ENCODE assay signal across 28 mouse cellular contexts in genomic region chr17:70971206-70971605, GRCm38 (mm10). TPM values are rescaled to one million over a fixed set of nuclear protein-coding genes. Genes with fewer than 3 reads are reported as not detected.
A peak's percentile ranks its signal among the peaks of the same experiment; 100 is the strongest.
DNase-seq lines count a peak whose midpoint lies in the region; ATAC-seq and TF ChIP-seq lines count a peak whose summit lies in the region.
"Had no signal": no experiment of that assay in that cellular context is flagged by ENCODE, and none has a peak within 500 bp of the region (broad histone marks: within the 10 kb centered on the region; RNA-seq: fewer than 3 reads in every experiment).

No protein-coding gene starts in this region.

- intact Hi-C loops in left cerebral cortex, postnatal 4 days (cut with DNase I): no loop called here
- intact Hi-C loops in left cerebral cortex, adult 2 months (cut with DNase I): no loop called here

- peaks cover 35% of the 10 kb centered on the region for H3K36me3 ChIP-seq in hindbrain, embryonic 14.5 days (replicated peaks; ENCODE audit: control insufficient read depth, insufficient read depth)
- peaks cover 33% of the 10 kb centered on the region for H3K36me3 ChIP-seq in hindbrain, embryonic 13.5 days

- peak; percentile 48; the same call in 1 of the 2 replicates for ATAC-seq in hindbrain, embryonic 14.5 days (ENCODE audit: low FRiP score)
- ATAC-seq in hindbrain, embryonic 13.5 days (ENCODE audit: low FRiP score): no peak
- ATAC-seq: inflammation-experienced regulatory T-cells, adult 6 months; Patski had no signal

- peak; percentile 38 to 50 for DNase-seq in cerebellum, postnatal 10 days
- no peak for DNase-seq in cerebellum, postnatal 4 days (ENCODE audit: low spot score in 2 of 2)
- DNase-seq in hindbrain, embryonic 14.5 days (ENCODE audit: low spot score): no peak
- DNase-seq in left cerebral cortex, postnatal 4 days: peak; percentile 48
- DNase-seq in left cerebral cortex, adult 2 months (ENCODE audit: extremely low spot score in 1 of 2, low spot score in 2 of 2): no peak
- peak; percentile 41 for DNase-seq in brain, embryonic 14.5 days (ENCODE audit: low read depth)
- no peak for DNase-seq in cerebellum, adult 2 months
- DNase-seq: adrenal gland, postnatal 25 days; cerebellum, adult 18-20 months; cerebellum, postnatal 25 days; gastrocnemius, postnatal 25 days; kidney, adult 8-10 months; kidney, postnatal 10 days; layer of hippocampus, adult 9-11 months; lung, postnatal 36 days; retina, postnatal 1 day; right cerebral cortex, postnatal 25 days; thymus, adult 2 months; thymus, postnatal 36 days had no signal

- no peak overlapping the region for H3K27ac ChIP-seq in hindbrain, embryonic 14.5 days
- no peak overlapping the region for H3K27ac ChIP-seq in hindbrain, embryonic 13.5 days
- no peak overlapping the region for H3K27ac ChIP-seq in left cerebral cortex, adult 2 months
- no peak overlapping the region for H3K27ac ChIP-seq in cerebellum, adult 2 months (ENCODE audit: insufficient read depth, low read length)
- H3K27ac ChIP-seq: heart, embryonic 10.5 days; limb, embryonic 12.5 days; liver, embryonic 15.5 days; midbrain, embryonic 12.5 days; neural tube, embryonic 15.5 days; stomach, embryonic 15.5 days had no signal

- no peaks in the 10 kb centered on the region for H3K4me1 ChIP-seq in hindbrain, embryonic 14.5 days (replicated peaks; ENCODE audit: control insufficient read depth, insufficient read depth, low read length)
- H3K4me1 ChIP-seq in hindbrain, embryonic 13.5 days (replicated peaks): 0 out of 2 replicates have a peak, but pooled peaks cover 11% of the 10 kb centered on the region
- H3K4me1 ChIP-seq in cerebellum, adult 2 months (ENCODE audit: control insufficient read depth, insufficient read depth, low read length): no peaks in the 10 kb centered on the region
- H3K4me1 ChIP-seq: liver, embryonic 15.5 days; neural tube, embryonic 15.5 days had no signal

- WGBS in hindbrain, embryonic 14.5 days: 60% methylated on average over 11 of the region's 11 CpGs
- 64% methylated on average over 11 of the region's 11 CpGs for WGBS in hindbrain, embryonic 13.5 days
- 34% methylated on average over 11 of the region's 11 CpGs for WGBS in cerebellum, adult 2 months

- no peak overlapping the region for H3K4me2 ChIP-seq in hindbrain, embryonic 14.5 days (replicated peaks)
- H3K4me2 ChIP-seq in hindbrain, embryonic 13.5 days: no peak overlapping the region
- H3K4me2 ChIP-seq: limb, embryonic 12.5 days; liver, embryonic 15.5 days; midbrain, embryonic 12.5 days; neural tube, embryonic 15.5 days; stomach, embryonic 15.5 days had no signal

- H3K4me3 ChIP-seq in hindbrain, embryonic 14.5 days (replicated peaks; ENCODE audit: low read length): no peak overlapping the region
- H3K4me3 ChIP-seq in hindbrain, embryonic 13.5 days: no peak overlapping the region
- H3K4me3 ChIP-seq in left cerebral cortex, adult 2 months: no peak overlapping the region
- H3K4me3 ChIP-seq in cerebellum, adult 2 months (replicated peaks; ENCODE audit: insufficient read depth, low read depth, low read length): no peak overlapping the region
- H3K4me3 ChIP-seq: heart, embryonic 10.5 days; limb, embryonic 12.5 days; liver, embryonic 15.5 days; midbrain, embryonic 12.5 days; neural tube, embryonic 15.5 days; stomach, embryonic 15.5 days had no signal

- H3K9me3 ChIP-seq in hindbrain, embryonic 14.5 days (ENCODE audit: control insufficient read depth, low read length): no peaks in the 10 kb centered on the region
- no peaks in the 10 kb centered on the region for H3K9me3 ChIP-seq in hindbrain, embryonic 13.5 days
- H3K9me3 ChIP-seq: heart, embryonic 10.5 days; limb, embryonic 12.5 days; liver, embryonic 15.5 days; midbrain, embryonic 12.5 days; neural tube, embryonic 15.5 days; stomach, embryonic 15.5 days had no signal

- no peak for TF ChIP-seq CTCF in left cerebral cortex, adult 2 months (IDR thresholded peaks at IDR 0.05)
- no peak for TF ChIP-seq CTCF in brain, embryonic 14.5 days (IDR thresholded peaks at IDR 0.05; ENCODE audit: borderline replicate concordance, extremely low read depth, insufficient read depth, insufficient read length)
- TF ChIP-seq CTCF in cerebellum, adult 2 months (IDR thresholded peaks at IDR 0.05; ENCODE audit: borderline replicate concordance, insufficient read depth, low read depth, low read length): no peak

- no peaks in the 10 kb centered on the region for H3K27me3 ChIP-seq in hindbrain, embryonic 14.5 days (ENCODE audit: control insufficient read depth, insufficient read depth, low read length)
- no peaks in the 10 kb centered on the region for H3K27me3 ChIP-seq in hindbrain, embryonic 13.5 days
- H3K27me3 ChIP-seq in cerebellum, adult 2 months (ENCODE audit: control insufficient read depth, insufficient read depth, low read length): no peaks in the 10 kb centered on the region
- H3K27me3 ChIP-seq: limb, embryonic 12.5 days; liver, embryonic 15.5 days; neural tube, embryonic 15.5 days; Patski; stomach, embryonic 15.5 days had no signal

- no peak for TF ChIP-seq POLR2A in brain, embryonic 14.5 days (IDR thresholded peaks at IDR 0.05; ENCODE audit: borderline replicate concordance, extremely low read depth, insufficient read depth, insufficient read length, poor library complexity, severe bottlenecking)
- TF ChIP-seq POLR2A in cerebellum, adult 2 months (IDR thresholded peaks at IDR 0.05; ENCODE audit: borderline replicate concordance, insufficient read depth, low read length): no peak

- no peak overlapping the region for H3K9ac ChIP-seq in hindbrain, embryonic 14.5 days
- H3K9ac ChIP-seq in hindbrain, embryonic 13.5 days: no peak overlapping the region
- H3K9ac ChIP-seq: limb, embryonic 12.5 days; liver, embryonic 15.5 days; midbrain, embryonic 12.5 days; neural tube, embryonic 15.5 days; stomach, embryonic 15.5 days had no signal

RNA-seq across cellular contexts. Expression of gene Myom1, which starts 31.2 kb away (rescaled TPM):
- polyA plus RNA-seq in hindbrain, embryonic 14.5 days (2014; fragmentation: Nextera tagmentation; extraction: Ambion mirVana): 1.5 and 2.3 TPM in 2 replicates
- polyA plus RNA-seq in hindbrain, embryonic 13.5 days (2015; fragmentation: Nextera tagmentation; extraction: Ambion mirVana): 1.2 and 1.6 TPM in 2 replicates
- 1 to 10 TPM; 1.8 to 2.1 TPM for total RNA-seq in left cerebral cortex, postnatal 4 days (2021)
- 1 to 10 TPM; 1.6 to 2.2 TPM for total RNA-seq in left cerebral cortex, adult 2 months (2021)
- polyA plus RNA-seq in brain, embryonic 14.5 days (2012; rRNA removed): 1.6 and 2.3 TPM in 2 replicates
- 1.6 and 2.4 TPM in 2 replicates for polyA plus RNA-seq in cerebellum, adult 2 months (2012; rRNA removed)

RNA-seq across cellular contexts. Expression of gene Myl12a, which starts 31.5 kb away (rescaled TPM):
- 106 and 119 TPM in 2 replicates for polyA plus RNA-seq in hindbrain, embryonic 14.5 days (2014; fragmentation: Nextera tagmentation; extraction: Ambion mirVana)
- 153 and 157 TPM in 2 replicates for polyA plus RNA-seq in hindbrain, embryonic 13.5 days (2015; fragmentation: Nextera tagmentation; extraction: Ambion mirVana)
- 10 to 100 TPM; 43.7 to 53.6 TPM for total RNA-seq in left cerebral cortex, postnatal 4 days (2021)
- 10 to 100 TPM; 39.0 to 43.4 TPM for total RNA-seq in left cerebral cortex, adult 2 months (2021)
- 77.6 and 83.0 TPM in 2 replicates for polyA plus RNA-seq in brain, embryonic 14.5 days (2012; rRNA removed)
- 47.4 and 47.9 TPM in 2 replicates for polyA plus RNA-seq in cerebellum, adult 2 months (2012; rRNA removed)

Comparison
In these comparisons a context has a peak if more than half of its experiments do, and no peak if none do; other contexts are left out.
1. DNase-seq: peak in cerebellum, postnatal 10 days (2 of 2), left cerebral cortex, postnatal 4 days (single experiment) and brain, embryonic 14.5 days (single experiment); none in cerebellum, postnatal 4 days (0 of 2), hindbrain, embryonic 14.5 days (single experiment), left cerebral cortex, adult 2 months (0 of 2) and cerebellum, adult 2 months (0 of 2).